Mouse (Mus musculus) CH12.LX (cell line): ENCODE data around the gene Rnf144b. TPM values are rescaled to one million over a fixed set of nuclear protein-coding genes. Genes with fewer than 3 reads are reported as not detected.

Source experiments
- DNase-seq: peaks from one replicate; pipeline ENCODE4 v3.0.0-alpha.2; 2013; ENCODE audit errors: extremely low read depth
- H3K27ac ChIP-seq: 2 replicates; pipeline ENCODE4 v1.5.1; 2012; ENCODE audit warnings: low read depth, mild to moderate bottlenecking, control low read depth, moderate library complexity; ENCODE audit not compliant: insufficient read depth
- H3K27me3 ChIP-seq: replicated peaks from 2 replicates; pipeline ENCODE3; 2012; ENCODE audit warnings: inconsistent platforms
- H3K36me3 ChIP-seq, 2 experiments: replicated peaks in 1 of 2; 2 replicates each; pipeline versions ENCODE3 to v1.6.1; 2012; ENCODE audit warnings: inconsistent platforms in 1 of 2, low read length in 1 of 2, mild to moderate bottlenecking in 1 of 2, mixed read lengths in 1 of 2, moderate library complexity in 1 of 2; ENCODE audit not compliant: control insufficient read depth in 1 of 2, insufficient read depth in 1 of 2
- H3K4me1 ChIP-seq, 2 experiments: 2 replicates each; pipeline ENCODE4 v1.6.1; 2012; ENCODE audit warnings: inconsistent platforms in 1 of 2, moderate library complexity in 1 of 2; ENCODE audit not compliant: insufficient read depth in 2 of 2, control insufficient read depth in 1 of 2
- H3K4me2 ChIP-seq: 2 replicates; pipeline ENCODE4 v1.6.1; 2012; ENCODE audit warnings: low read depth, mild to moderate bottlenecking, control low read depth; ENCODE audit not compliant: poor library complexity, insufficient read depth, severe bottlenecking
- H3K4me3 ChIP-seq, 3 experiments: fragments of 150-350 bp in 1 of 3; sonication (generic) in 1 of 3; replicated peaks in 1 of 3; 2 replicates each; pipeline versions ENCODE3 to v1.5.1; 2011 to 2012; ENCODE audit warnings: low read depth in 2 of 3, low read length in 2 of 3, mild to moderate bottlenecking in 2 of 3, moderate library complexity in 2 of 3, control low read depth in 1 of 3, improper control_type of control experiment in 1 of 3, inconsistent platforms in 1 of 3, mixed read lengths in 1 of 3; ENCODE audit not compliant: poor library complexity in 1 of 3
- H3K79me2 ChIP-seq: replicated peaks from 2 replicates; pipeline ENCODE4 v1.6.1; 2012; ENCODE audit warnings: mild to moderate bottlenecking, moderate library complexity; ENCODE audit not compliant: control insufficient read depth, poor library complexity, insufficient read depth, severe bottlenecking; ENCODE audit errors: extremely low read depth
- H3K9ac ChIP-seq: 2 replicates; pipeline ENCODE4 v1.6.1; 2012; ENCODE audit warnings: low read depth, mild to moderate bottlenecking, control low read depth, moderate library complexity; ENCODE audit not compliant: insufficient read depth
- H3K9me3 ChIP-seq: replicated peaks from 2 replicates; pipeline ENCODE3; 2012; ENCODE audit warnings: low read length, inconsistent platforms, mixed read lengths
- CHD1 ChIP-seq: IDR thresholded peaks from 2 replicates; pipeline ENCODE4 v1.6.1; 2012; ENCODE audit warnings: low read depth, low read length, improper control_type of control experiment, inconsistent platforms
- CHD2 ChIP-seq: IDR thresholded peaks from 2 replicates; pipeline ENCODE4 v1.6.1; 2011; ENCODE audit warnings: low read length, improper control_type of control experiment
- CTCF ChIP-seq, 2 experiments: IDR thresholded peaks in 1 of 2; conservative IDR thresholded peaks in 1 of 2; 2 replicates each; pipeline ENCODE4 v1.5.1; 2011 to 2012; ENCODE audit warnings: low read depth in 2 of 2, low read length in 2 of 2, improper control_type of control experiment in 1 of 2, inconsistent platforms in 1 of 2, mild to moderate bottlenecking in 1 of 2, moderate library complexity in 1 of 2
- ELF1 ChIP-seq: IDR thresholded peaks from 2 replicates; pipeline ENCODE4 v1.6.1; 2014; ENCODE audit warnings: low read depth, mild to moderate bottlenecking, inconsistent platforms, low read length, improper control_type of control experiment
- EP300 ChIP-seq: IDR thresholded peaks from 2 replicates; pipeline ENCODE4 v1.6.1; 2011; ENCODE audit warnings: low read length, improper control_type of control experiment
- GABPA ChIP-seq: IDR thresholded peaks from 2 replicates; pipeline ENCODE4 v1.6.1; 2012; ENCODE audit warnings: low read depth, low read length, improper control_type of control experiment, inconsistent platforms; ENCODE audit not compliant: insufficient replicate concordance
- HCFC1 ChIP-seq: IDR thresholded peaks from 2 replicates; pipeline ENCODE4 v1.6.1; 2012; ENCODE audit warnings: low read depth, mild to moderate bottlenecking, inconsistent platforms, low read length, improper control_type of control experiment
- JUN ChIP-seq: IDR thresholded peaks from 2 replicates; pipeline ENCODE4 v1.6.1; 2011; ENCODE audit warnings: low read depth, mild to moderate bottlenecking, low read length, improper control_type of control experiment, moderate library complexity; ENCODE audit not compliant: insufficient read depth
- JUND ChIP-seq: conservative IDR thresholded peaks from 2 replicates; pipeline ENCODE4 v1.6.1; 2011; ENCODE audit warnings: low read depth, low read length, improper control_type of control experiment
- KAT2A ChIP-seq: IDR thresholded peaks from 2 replicates; pipeline ENCODE4 v1.6.1; 2012; ENCODE audit warnings: low read length, improper control_type of control experiment, inconsistent platforms; ENCODE audit not compliant: insufficient replicate concordance
- MAFK ChIP-seq: IDR thresholded peaks from 2 replicates; pipeline ENCODE4 v1.6.1; 2011; ENCODE audit warnings: low read length, improper control_type of control experiment; ENCODE audit not compliant: insufficient replicate concordance
- MAX ChIP-seq: IDR thresholded peaks from 2 replicates; pipeline ENCODE4 v1.6.1; 2011; ENCODE audit warnings: low read length, improper control_type of control experiment
- MAZ ChIP-seq: IDR thresholded peaks from 2 replicates; pipeline ENCODE4 v1.6.1; 2012; ENCODE audit warnings: low read depth, mild to moderate bottlenecking, inconsistent platforms, low read length, improper control_type of control experiment, moderate library complexity
- MEF2A ChIP-seq: IDR thresholded peaks from 2 replicates; pipeline ENCODE4 v1.6.1; 2014; ENCODE audit warnings: low read depth, mild to moderate bottlenecking, inconsistent platforms, low read length, improper control_type of control experiment, borderline replicate concordance
- MXI1 ChIP-seq: IDR thresholded peaks from 2 replicates; pipeline ENCODE4 v1.6.1; 2011; ENCODE audit warnings: mild to moderate bottlenecking, low read depth, low read length, improper control_type of control experiment
- NELFE ChIP-seq: IDR thresholded peaks from 2 replicates; pipeline ENCODE4 v1.6.1; 2011; ENCODE audit warnings: low read depth, low read length, improper control_type of control experiment
- NRF1 ChIP-seq: IDR thresholded peaks from 2 replicates; pipeline ENCODE4 v1.6.1; 2014; ENCODE audit warnings: low read depth, mild to moderate bottlenecking, inconsistent platforms, low read length, improper control_type of control experiment, moderate library complexity
- POLR2A ChIP-seq: IDR thresholded peaks from 2 replicates; pipeline ENCODE4 v1.6.1; 2011; ENCODE audit warnings: low read depth, mild to moderate bottlenecking, improper control_type of control experiment, low read length
- POLR2AphosphoS2 ChIP-seq: IDR thresholded peaks from 2 replicates; pipeline ENCODE4 v1.6.1; 2011; ENCODE audit warnings: low read depth, low read length, improper control_type of control experiment
- RAD21 ChIP-seq: IDR thresholded peaks from 2 replicates; pipeline ENCODE4 v1.6.1; 2011; ENCODE audit warnings: low read depth, mild to moderate bottlenecking, low read length, improper control_type of control experiment, moderate library complexity
- RCOR1 ChIP-seq: conservative IDR thresholded peaks from 2 replicates; pipeline ENCODE4 v1.6.1; 2012; ENCODE audit warnings: low read depth, mild to moderate bottlenecking, inconsistent platforms, low read length, improper control_type of control experiment
- TBP ChIP-seq: conservative IDR thresholded peaks from 2 replicates; pipeline ENCODE4 v1.6.1; 2011; ENCODE audit warnings: low read depth, low read length, improper control_type of control experiment
- USF1 ChIP-seq: IDR thresholded peaks from 2 replicates; pipeline ENCODE4 v1.6.1; 2014; ENCODE audit warnings: low read depth, mild to moderate bottlenecking, inconsistent platforms, low read length, improper control_type of control experiment
- USF2 ChIP-seq: conservative IDR thresholded peaks from 2 replicates; pipeline ENCODE4 v1.6.1; 2011; ENCODE audit warnings: low read depth, low read length, improper control_type of control experiment
- ZKSCAN1 ChIP-seq: IDR thresholded peaks from 2 replicates; pipeline ENCODE4 v1.6.1; 2012; ENCODE audit warnings: low read depth, inconsistent platforms, low read length, improper control_type of control experiment, borderline replicate concordance
- ZMIZ1 ChIP-seq: IDR thresholded peaks from 2 replicates; pipeline ENCODE4 v1.6.1; 2012; ENCODE audit warnings: low read depth, mild to moderate bottlenecking, inconsistent platforms, low read length, improper control_type of control experiment
- ZNF384 ChIP-seq: IDR thresholded peaks from 2 replicates; pipeline ENCODE4 v1.6.1; 2012; ENCODE audit warnings: low read depth, low read length, improper control_type of control experiment, inconsistent platforms
- dilution Hi-C: fragments of 300-500 bp; cut with MboI; formaldehyde crosslinking; loops from 2 replicates; pipeline ENCODE4 v1.14.3; 2020; ENCODE audit warnings: low sequenced_read_pairs; ENCODE audit not compliant: extremely low pct_unique_long_range_greater_than_20kb, extremely low pct_ligation_motif_present
- in situ Hi-C: fragments of 300-500 bp; cut with MboI; formaldehyde crosslinking; loops from 3 replicates; pipeline ENCODE4 v1.14.3; 2019; ENCODE audit warnings: low sequenced_read_pairs, low pct_ligation_motif_present, low pct_unique_long_range_greater_than_20kb, mixed read lengths
- polyA plus RNA-seq: library from polyadenylated mRNA; unstranded; fragments of >175 nt; gene quantifications from 2 replicates; pipeline ENCODE4 v1.2.1, GENCODE M21; 2012; ENCODE audit warnings: low read depth; ENCODE audit not compliant: insufficient read length
- total RNA-seq, 2 experiments: library from RNA; depleted of rRNA; stranded (reverse); fragments of 300-350 nt in 1 of 2; fragments of >200 nt in 1 of 2; gene quantifications; 2 replicates each; pipeline ENCODE4 v1.2.3; 2012 to 2014

Gene Rnf144b
- total and polyA plus RNA-seq, 3 experiments: not detected

DNA sequence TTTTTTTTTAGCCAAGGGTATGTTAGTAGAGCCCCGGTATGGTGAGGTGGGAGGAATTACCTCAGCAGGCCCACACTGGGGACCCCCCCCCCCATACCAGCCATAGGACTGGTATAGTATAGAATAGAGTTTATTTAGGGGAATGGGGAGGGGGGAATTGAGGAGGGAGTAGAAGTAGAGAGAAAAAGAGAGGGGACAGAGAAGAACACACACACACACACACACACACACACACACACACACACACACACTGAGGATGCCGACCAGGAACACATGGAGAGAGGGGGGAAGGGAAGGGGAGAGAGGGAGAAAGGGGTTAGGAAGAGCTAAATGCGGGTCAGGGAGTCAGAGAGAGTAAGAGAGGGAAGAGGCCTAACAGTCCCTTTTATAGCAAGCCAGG is 151.7 kb downstream of the Rnf144b start:
- Histone ChIP-seq H3K9me3 (no peaks in the 10 kb centered on the region), H3K36me3 (no peaks in the 10 kb centered on the region), H3K9ac (no peak overlapping the region), H3K4me1 (peaks cover 0 to 12% of the 10 kb centered on the region in 2 experiments; a peak in 2 of 4 replicates), H3K79me2 (no peaks in the 10 kb centered on the region), H3K4me2 (no peak overlapping the region), H3K27ac (no peak overlapping the region), H3K4me3 (no peak overlapping the region), H3K27me3 (no peaks in the 10 kb centered on the region)
- dilution Hi-C loops: no loop called here
- no peak for DNase-seq
- TF ChIP-seq NRF1 (no peak), RAD21 (no peak), USF2 (no peak), RCOR1 (no peak), ZMIZ1 (no peak), GABPA (no peak), MAX (no peak), HCFC1 (no peak), CHD2 (no peak), ZNF384 (no peak), CTCF (conservative IDR thresholded peaks at IDR 0.05 in 1 of 2, IDR thresholded peaks at IDR 0.05 in 1 of 2; ENCODE audit: low read depth in 2 of 2, low read length in 2 of 2) (no peak), JUN (no peak), CHD1 (no peak), USF1 (no peak), JUND (no peak), EP300 (no peak), MXI1 (no peak), POLR2AphosphoS2 (no peak), ZKSCAN1 (no peak)
- in situ Hi-C loops: no loop called here

GRCm38 (mm10) chr13:47277000-47277823 is 154.8 kb downstream of the Rnf144b start:
- H3K36me3 ChIP-seq: no peaks in the 10 kb centered on the region
- no peak overlapping the region for H3K4me3 ChIP-seq
- no peak overlapping the region for H3K27ac ChIP-seq
- H3K9ac ChIP-seq: no peak overlapping the region
- H3K27me3 ChIP-seq: no peaks in the 10 kb centered on the region
- in situ Hi-C loops (no loop called here), dilution Hi-C loops (no loop called here)
- no peak for DNase-seq
- peaks cover 1% of the 10 kb centered on the region for H3K9me3 ChIP-seq
- H3K4me1 ChIP-seq: peaks cover 0 to 12% of the 10 kb centered on the region in 2 experiments; a peak in 2 of 4 replicates
- TF ChIP-seq ZNF384 (no peak), MAFK (no peak), ELF1 (no peak), KAT2A (no peak), TBP (no peak), USF1 (no peak), RAD21 (no peak), MAX (no peak), CTCF (conservative IDR thresholded peaks at IDR 0.05 in 1 of 2, IDR thresholded peaks at IDR 0.05 in 1 of 2; ENCODE audit: low read depth in 2 of 2, low read length in 2 of 2) (no peak), NELFE (no peak), POLR2A (no peak), MEF2A (no peak), CHD2 (no peak), MAZ (no peak)
- no peak overlapping the region for H3K4me2 ChIP-seq
- no peaks in the 10 kb centered on the region for H3K79me2 ChIP-seq
